Mouse (Mus musculus): ENCODE measurements around the gene Akap1.
"Not testable (repeated sequence)": the region's sequence is repeated elsewhere in the genome, so short reads cannot be mapped to it uniquely, and the experiment has no call there.

Gene Akap1

DNA sequence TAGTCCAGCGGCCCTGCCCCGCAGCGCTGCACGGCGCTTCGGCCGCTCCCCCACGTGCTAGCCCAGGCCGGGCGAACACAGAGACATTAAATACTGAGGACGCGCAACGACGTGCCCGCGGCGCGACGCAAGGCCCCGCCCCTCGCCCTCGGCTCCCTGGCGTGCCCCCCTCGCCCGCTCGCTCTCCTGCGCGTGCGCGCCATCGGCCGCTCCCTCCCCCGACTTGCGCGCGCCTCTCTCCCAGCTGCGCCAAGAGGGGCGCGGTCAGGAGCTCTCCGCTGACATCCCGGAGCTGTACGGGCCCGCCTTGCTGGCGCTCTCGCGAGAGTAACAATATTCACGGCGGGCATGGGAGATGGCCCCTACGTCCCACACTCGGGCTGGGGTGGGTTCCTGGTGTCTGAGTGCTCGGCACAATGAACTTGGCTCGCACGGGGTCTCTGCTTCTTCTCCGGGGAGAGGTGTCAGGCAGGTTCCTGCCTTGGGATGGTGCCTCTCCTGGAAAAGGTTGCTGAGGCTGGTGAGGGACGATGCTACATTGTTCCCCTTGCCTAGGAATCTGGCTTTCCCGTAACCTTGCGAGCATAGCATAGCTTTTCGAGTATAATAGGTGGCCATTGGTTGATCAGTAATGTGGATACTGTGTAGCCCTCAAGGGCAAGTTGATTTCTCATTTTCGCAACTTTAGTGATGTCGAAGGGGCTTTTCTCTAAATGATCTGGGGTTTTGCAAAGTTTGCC is at the start of gene Akap1:
TSS of gene Akap1 (minus strand) at position 129 of the 740 bp plus-strand sequence.
- peak; percentile 96 for DNase-seq

DNA sequence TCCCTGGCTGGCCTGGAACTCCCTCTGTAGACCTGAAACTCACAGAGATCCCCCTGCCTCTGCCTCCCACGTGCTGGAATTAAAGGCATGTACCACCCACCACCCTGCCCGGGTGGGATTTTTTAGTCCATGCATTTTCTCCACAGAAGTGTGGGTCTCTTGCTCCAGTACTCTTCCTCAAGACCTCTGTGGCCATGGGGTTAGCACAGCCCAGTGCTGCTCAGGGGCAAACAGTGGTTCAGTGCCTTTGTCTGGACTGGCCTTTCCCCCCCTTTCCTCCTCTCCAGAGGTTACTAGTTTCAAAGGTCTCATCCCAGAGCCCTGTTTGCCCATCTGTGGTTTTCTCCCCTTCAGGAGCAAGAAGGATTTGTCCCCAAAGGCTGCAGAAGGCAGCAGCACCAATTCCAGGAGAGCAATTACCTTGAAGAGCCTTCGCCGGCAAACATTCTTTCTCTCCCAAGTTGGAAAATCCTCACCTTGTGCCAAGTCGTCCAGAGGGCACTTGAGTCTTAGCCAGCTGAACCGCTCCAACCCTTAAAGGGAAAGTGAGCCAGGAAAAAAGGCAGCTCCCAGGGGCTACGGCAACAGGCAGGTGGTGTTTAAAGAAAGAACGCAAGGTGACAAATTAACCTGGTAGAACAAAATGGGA is 45.1 kb upstream of the Akap1 start:
- DNase-seq = no peak

DNA sequence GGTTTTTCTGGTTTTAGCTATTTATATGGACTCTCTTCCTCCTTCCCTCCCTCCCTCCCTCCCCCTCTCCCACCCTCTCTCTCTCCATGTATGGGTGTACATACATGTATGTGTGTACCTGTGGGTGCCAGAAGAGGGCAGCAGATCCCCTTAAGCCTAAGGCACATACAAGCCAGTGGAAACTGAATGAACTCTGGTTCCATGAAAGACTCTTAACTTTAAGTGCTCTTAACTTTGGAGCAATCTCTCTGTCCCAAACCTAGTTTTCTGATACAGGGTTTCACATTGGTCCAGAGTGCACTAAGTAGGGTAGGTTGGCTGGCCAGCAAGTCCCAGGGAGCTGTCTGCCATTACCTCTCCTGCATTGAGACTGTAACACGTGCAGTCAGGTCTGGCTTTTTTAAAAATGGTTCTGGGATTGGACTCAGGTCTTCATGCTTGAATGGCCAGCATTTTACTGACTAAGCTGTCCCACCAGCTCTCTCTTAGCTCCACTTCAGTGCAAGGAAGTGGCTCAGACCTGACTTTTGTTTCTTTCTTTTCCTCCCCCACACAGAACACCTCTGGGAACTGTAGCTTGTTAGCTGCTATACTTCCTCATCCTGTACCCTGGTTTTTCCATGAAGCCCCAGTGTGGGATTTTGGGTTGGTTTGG is 44.3 kb upstream of the Akap1 start:
- DNase-seq = peak; percentile 35

GRCm38 (mm10) chr11:88907886-88908285 is 43.5 kb upstream of the Akap1 start:
- DNase-seq = no peak

GRCm38 (mm10) chr11:88905621-88906020 is 41.2 kb upstream of the Akap1 start:
- DNase-seq = no peak

DNA sequence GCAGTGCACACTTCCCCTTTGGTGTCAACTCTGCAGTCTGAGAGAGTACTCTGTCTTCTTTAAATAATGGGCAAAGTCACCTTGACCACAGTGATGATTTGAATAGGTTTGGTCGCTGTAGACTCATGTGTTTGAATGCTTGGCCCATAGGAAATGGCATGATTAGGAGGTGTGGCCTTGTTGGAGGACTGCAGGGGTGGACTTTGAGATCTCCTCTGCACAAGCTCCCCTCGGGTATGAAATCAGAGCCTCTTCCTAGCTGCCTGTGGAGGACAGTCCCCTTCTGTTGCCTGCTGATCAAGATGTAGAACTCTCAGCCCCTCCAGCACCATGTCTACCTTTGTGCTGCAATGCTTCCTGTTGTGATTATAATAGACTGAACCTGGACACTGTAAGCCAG is 39.7 kb upstream of the Akap1 start:
- DNase-seq = no peak

- DNase-seq = no peak
Measured at GRCm38 (mm10) chr11:88902762-88903161, 38.4 kb upstream of the Akap1 start.

DNA sequence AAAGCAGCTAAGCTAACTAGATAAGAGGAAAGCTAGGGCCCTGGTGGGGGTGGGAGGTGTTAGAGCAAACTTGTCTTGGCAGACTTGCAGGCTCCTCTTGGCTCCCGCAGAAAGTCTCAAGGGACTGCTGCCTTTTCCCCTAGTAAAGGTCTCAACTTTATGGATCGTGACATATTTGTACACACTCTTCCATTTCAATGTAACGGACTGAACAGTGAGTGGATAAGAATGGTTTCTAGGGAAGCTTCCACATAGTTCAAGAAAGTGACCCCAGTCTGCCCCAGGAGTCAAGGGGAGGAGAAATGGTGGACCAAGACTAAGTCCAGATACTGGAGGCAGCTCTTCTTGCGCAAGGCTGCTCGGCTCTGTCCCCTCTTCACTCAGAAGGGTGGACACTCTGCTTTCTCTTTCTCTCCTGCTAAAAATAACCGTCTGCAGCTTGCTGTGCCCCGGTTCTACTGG is 37.0 kb upstream of the Akap1 start:
- DNase-seq = no peak

DNA sequence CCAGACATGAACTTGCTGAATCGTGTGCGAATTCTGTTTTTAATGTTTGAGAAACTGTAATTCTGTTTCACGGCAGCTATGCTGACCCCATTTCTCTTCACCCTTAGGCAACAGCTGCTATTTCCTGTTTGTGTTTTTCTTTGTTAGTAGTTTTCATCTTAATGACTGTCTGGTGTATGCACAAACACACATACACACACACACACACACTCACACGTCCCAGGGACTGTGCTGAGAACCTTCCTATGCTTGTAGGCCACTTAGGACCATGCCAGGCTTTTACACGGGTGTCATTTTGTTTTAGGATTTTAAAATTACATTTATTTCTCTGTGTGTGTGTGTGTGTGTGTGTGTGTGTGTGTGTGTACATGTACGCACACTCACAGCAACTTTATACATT is 35.2 kb upstream of the Akap1 start:
- DNase-seq = no peak

DNA sequence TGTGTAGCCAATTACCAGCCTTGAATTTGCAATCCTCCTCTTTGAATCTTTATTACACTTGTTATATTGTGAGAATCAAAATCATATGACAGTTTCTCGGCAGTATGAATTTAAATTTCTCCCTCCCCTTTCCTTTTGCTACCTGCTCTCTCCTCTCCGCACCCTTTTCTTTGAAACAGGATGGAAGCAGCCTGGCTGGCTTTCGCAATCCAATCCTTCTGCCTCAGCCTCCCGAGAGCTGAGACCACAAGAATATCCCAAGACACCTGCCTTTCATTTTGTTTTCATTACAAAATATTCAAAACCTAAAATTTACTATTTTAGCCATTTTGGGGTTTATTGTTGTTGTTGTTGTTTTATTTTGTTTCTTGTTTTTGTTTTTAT is 34.0 kb upstream of the Akap1 start:
- DNase-seq = no peak

- DNase-seq = no peak
Measured at GRCm38 (mm10) chr11:88897624-88898379, 33.4 kb upstream of the Akap1 start.

GRCm38 (mm10) chr11:88895800-88896232 is 31.4 kb upstream of the Akap1 start:
- DNase-seq = peak; percentile 62

DNA sequence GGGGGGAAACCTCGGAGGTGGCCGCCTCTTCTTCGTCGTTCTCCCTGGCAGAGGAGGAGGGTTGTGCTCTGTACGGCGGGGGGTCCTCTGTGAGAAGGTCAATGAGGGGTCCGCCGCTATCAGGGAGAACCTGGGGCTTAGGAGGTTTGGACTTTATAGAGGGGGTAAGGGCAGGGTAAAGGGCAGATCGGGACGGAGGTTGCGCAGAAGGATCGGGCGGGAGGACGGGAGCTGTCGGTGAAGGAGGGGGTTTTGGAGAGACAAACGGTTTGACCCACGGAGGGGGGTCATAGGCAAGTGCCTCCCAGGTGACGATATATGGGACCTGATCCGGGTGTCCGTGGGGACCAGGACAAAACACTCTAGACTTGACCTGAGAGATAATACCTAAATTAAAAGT is 30.8 kb upstream of the Akap1 start:
- peak; percentile 41 for DNase-seq

DNA sequence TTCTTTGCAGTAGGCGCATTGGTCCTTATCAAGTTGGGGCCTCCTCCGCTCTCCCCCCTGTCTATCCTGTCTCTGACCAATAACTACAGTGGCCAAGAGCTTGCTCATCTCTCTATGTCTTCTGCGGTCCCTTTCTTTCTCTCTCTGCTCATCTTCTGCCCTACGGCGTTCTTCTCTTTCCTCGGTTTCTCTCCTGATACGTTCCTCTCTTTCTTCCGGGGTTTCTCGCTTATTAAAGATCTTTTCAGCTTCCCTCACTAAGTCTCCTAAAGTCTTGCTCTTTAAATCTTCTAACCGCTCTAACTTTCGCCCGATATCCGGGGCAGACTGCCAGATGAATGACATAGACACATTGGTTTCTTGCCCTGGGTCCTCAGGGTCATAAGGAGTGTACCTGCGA is 29.9 kb upstream of the Akap1 start:
- not testable (repeated sequence) for DNase-seq

- not testable (repeated sequence) for DNase-seq
Measured at GRCm38 (mm10) chr11:88893501-88893900, 29.1 kb upstream of the Akap1 start.

DNA sequence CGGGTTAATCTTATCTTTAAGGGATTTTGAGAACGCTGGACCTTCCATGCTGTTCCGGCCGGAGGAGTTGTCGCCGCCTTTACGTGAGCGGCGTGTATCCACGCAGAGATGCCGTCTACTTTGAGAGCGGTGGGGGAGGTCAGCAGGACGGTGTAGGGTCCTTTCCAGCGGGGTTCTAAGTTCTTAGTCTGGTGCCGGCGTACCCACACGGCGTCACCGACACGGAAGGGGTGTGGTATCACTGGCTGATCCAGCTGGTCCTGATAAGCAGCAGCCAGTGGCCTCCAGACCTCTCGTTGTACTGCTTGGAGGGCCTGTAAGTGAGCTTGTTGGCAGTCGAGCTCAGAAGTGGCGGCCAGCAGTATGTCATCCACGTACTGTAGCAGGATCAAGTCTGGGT is 28.4 kb upstream of the Akap1 start:
- DNase-seq = peak; percentile 28

DNA sequence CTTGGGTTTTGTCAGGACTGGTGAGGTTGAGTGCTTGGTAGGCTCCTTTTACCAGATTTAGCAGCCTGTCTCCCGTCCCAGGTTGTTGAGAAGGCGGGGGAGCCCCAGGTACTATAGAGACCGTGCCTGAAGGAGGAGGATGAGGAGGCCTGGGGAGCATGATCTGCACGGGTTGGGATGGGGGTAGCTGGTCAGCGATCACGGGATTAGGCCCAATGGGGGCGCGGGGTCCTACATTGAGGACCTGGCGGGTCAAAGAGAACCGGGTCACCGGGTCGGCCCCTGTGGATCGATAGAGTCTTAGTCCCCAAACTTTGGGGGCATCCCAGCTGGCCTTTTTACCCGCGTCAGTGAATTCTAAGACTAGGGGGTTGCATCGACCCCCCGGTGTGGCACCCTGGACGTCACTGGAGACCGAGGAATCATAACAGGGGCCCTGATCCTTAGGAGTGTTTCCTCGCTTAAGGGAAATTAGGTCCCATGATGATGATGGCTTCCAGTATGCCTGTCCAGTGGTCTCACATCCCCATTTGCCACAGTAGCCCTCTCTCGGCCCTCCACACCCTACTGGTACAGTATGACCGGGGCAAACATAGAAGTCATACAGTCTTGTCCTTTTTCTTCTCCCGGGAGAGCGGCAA is 27.7 kb upstream of the Akap1 start:
- DNase-seq = peak; percentile 68

GRCm38 (mm10) chr11:88891446-88891845 is 27.1 kb upstream of the Akap1 start:
- peak; percentile 57 for DNase-seq

- DNase-seq = peak; percentile 24
Measured at GRCm38 (mm10) chr11:88890904-88891303, 26.5 kb upstream of the Akap1 start.

DNA sequence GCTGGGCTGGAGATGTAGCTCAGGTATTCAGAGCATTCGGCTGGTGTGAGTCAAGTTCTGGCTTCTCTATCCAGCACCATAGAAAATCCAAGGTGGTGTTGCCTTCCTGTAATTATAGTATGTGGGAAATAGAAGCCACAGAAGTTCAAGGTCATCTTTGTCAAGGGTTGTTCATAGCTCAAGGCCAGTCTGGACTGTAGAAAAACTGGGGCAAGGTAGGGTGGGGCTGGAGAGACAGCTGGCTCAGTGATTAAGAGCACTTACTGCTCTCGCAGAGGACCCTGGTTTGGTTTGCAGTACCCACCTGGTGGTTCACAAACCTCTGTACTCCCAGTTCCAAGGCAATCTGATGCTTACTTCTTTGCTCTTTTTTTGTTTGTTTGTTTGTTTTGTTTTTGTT is 24.6 kb upstream of the Akap1 start:
- DNase-seq = no peak

DNA sequence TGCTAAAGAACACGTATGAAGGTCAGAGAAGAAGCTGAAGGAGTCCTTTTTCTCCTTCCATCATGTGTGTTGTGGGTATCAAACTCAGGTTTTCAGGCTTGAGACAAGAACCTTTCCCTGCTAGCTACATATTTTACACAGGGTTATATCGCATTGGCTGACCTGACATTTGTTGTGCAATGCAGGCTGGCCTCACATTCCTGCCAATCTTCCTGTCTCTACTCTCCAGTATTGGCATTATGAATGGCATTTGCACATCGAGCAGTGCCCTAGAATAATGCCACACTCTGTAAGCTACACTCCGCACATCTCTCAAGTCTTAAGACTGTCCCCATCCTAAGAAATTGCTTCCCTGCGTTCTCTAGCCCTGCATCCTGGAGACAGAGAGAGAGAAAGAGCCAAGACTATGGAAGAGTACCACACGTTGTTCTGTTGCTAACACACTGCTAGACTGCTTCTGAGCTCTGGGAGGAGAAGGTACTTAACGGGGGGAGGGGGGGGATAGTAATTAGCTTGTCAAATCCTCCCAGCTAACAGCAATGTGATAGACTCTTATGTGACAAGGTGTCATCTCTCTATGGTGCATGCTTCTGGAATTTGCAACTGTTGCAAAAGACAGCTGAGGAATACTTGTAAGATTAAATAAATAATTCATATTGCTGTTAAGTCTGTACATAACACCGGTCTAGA is 20.1 kb upstream of the Akap1 start:
- no peak for DNase-seq

DNA sequence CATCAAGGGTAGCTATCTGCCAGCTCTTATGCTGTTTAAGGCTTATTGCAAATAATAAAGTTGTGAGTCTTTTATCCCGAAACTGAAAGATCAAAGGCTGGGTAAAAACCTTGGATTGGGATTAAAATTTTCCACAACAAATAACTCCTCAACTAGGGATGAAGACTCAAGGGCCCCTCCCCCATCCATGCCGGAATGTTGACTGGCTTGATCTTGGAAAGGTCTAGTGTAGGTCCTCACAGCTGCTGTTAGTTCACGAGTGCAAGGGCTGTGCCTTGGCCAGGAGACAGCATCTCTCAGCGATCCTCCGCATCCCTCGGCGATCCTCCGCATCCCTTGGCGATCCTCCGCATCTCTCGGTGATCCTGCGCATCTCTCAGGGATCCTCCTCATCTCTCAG is 13.6 kb upstream of the Akap1 start:
- no peak for DNase-seq
